Mouse (Mus musculus) limb, embryonic 14.5 days (tissue): ENCODE data around the gene Tapbp. TPM values are rescaled to one million over a fixed set of nuclear protein-coding genes. Genes with fewer than 3 reads are reported as not detected.
A peak's percentile ranks its signal among the peaks of the same experiment; 100 is the strongest.
"Not testable (repeated sequence)": the region's sequence is repeated elsewhere in the genome, so short reads cannot be mapped to it uniquely, and the experiment has no call there.

Source experiments
- ATAC-seq: fragments of 200-750 bp; cut with Nextera tagmentation; 2 replicates; pipeline ENCODE4 v1.8.0; 2017; ENCODE audit warnings: low read depth, moderate number of reproducible peaks, moderate TSS enrichment; ENCODE audit not compliant: low FRiP score
- DNase-seq: peaks from one replicate; pipeline ENCODE4 v3.0.0-alpha.2; 2015; ENCODE audit warnings: low spot score
- H3K27ac ChIP-seq: fragments of 300-500 bp; sonication (generic); replicated peaks from 2 replicates; pipeline ENCODE4 v1.5.1; 2014; ENCODE audit warnings: low read depth, mild to moderate bottlenecking, low read length, moderate library complexity, mixed read lengths
- H3K27me3 ChIP-seq: fragments of 300-500 bp; sonication (generic); 2 replicates; pipeline ENCODE4 v1.6.1; 2014; ENCODE audit warnings: low read length, mixed read lengths; ENCODE audit not compliant: control insufficient read depth, insufficient read depth
- H3K36me3 ChIP-seq: fragments of 300-500 bp; sonication (generic); 2 replicates; pipeline ENCODE4 v1.6.1; 2014; ENCODE audit warnings: mild to moderate bottlenecking, low read length, moderate library complexity, mixed read lengths; ENCODE audit not compliant: control insufficient read depth, insufficient read depth
- H3K4me1 ChIP-seq: fragments of 300-500 bp; sonication (generic); 2 replicates; pipeline ENCODE4 v1.6.1; 2014; ENCODE audit warnings: antibody characterized with exemption, low read length, mixed read lengths; ENCODE audit not compliant: control insufficient read depth, insufficient read depth
- H3K4me2 ChIP-seq: fragments of 300-500 bp; sonication (generic); replicated peaks from 2 replicates; pipeline ENCODE4 v1.6.1; 2014; ENCODE audit warnings: low read depth, mild to moderate bottlenecking, low read length, moderate library complexity; ENCODE audit not compliant: severe bottlenecking
- H3K4me3 ChIP-seq: fragments of 300-500 bp; sonication (generic); replicated peaks from 2 replicates; pipeline ENCODE4 v1.5.1; 2014; ENCODE audit warnings: low read length
- H3K9ac ChIP-seq: fragments of 300-500 bp; sonication (generic); 2 replicates; pipeline ENCODE4 v1.6.1; 2014; ENCODE audit warnings: mild to moderate bottlenecking, low read depth, low read length, moderate library complexity; ENCODE audit not compliant: severe bottlenecking
- H3K9me3 ChIP-seq: fragments of 300-500 bp; sonication (generic); 2 replicates; pipeline ENCODE4 v1.6.1; 2016; ENCODE audit warnings: low read length; ENCODE audit not compliant: control insufficient read depth
- POLR2A ChIP-seq: fragments of 200-500 bp; IDR thresholded peaks from 2 replicates; pipeline ENCODE4 v1.8.0; 2012; ENCODE audit warnings: inconsistent platforms, mild to moderate bottlenecking, moderate library complexity, borderline replicate concordance; ENCODE audit not compliant: insufficient read depth, insufficient read length; ENCODE audit errors: extremely low read depth
- WGBS: fragments of 180-500 bp; shearing (Covaris S2); extraction: QIAGEN DNeasy Blood & Tissue Kit; methylation state at CpG from one replicate; pipeline ENCODE4 v1.1.7; 2014; 5-methylcytosine and 5-hydroxymethylcytosine counted together
- polyA plus RNA-seq, 2 experiments: library from polyadenylated mRNA; depleted of rRNA in 1 of 2; stranded (reverse) in 1 of 2; unstranded in 1 of 2; fragments of >200 nt; fragmentation: Nextera tagmentation in 1 of 2; extraction: Ambion mirVana in 1 of 2; gene quantifications; 2 replicates each; pipeline versions ENCODE4 v1.2.1 to v1.2.3; 2012 to 2014

Gene Tapbp
- polyA plus RNA-seq, 2 experiments, result 18.7 to 28.9 TPM

DNA sequence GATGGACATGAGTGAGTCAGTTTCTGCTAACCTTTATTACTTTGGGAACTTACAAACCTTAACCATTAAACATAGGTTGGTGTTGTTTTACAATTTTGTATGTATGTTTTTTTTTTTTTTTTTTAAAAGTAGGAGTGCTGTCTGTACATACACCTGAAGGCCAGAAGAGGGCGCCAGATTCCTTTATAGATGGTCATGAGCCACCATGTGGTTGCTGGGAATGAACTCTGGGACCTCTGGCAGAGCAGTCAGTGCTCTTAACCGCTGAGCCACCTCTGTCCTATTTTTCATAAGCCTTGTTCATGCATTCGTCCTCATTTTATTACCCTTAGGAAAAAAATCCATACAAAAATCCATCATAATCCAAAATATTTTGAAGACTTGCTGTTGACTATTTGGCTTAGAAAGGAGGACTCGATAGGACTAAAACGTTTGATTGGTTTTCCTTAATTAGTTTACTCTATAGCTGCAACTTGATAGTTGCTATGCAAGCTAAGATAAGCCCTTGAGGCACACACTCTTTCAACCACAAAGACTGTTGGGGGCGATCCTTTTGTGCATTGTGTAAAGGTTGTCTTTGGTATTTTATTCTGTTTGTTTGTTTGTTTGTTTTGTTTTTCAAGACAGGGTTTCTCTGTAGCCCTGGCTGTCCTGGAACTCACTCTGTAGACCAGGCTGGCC lies 18.4 kb upstream of the Tapbp start:
- no peak overlapping the region for H3K9ac ChIP-seq
- no peak overlapping the region for H3K4me3 ChIP-seq
- no peaks in the 10 kb centered on the region for H3K36me3 ChIP-seq
- no peak for TF ChIP-seq POLR2A
- no peaks in the 10 kb centered on the region for H3K9me3 ChIP-seq
- DNase-seq, result peak; percentile 58
- 45% methylated on average over 6 of the region's 6 CpGs for WGBS
- H3K4me2 ChIP-seq, result no peak overlapping the region
- H3K27ac ChIP-seq, result no peak overlapping the region
- no peaks in the 10 kb centered on the region for H3K27me3 ChIP-seq
- no peak for ATAC-seq
- no peaks in the 10 kb centered on the region for H3K4me1 ChIP-seq

DNA sequence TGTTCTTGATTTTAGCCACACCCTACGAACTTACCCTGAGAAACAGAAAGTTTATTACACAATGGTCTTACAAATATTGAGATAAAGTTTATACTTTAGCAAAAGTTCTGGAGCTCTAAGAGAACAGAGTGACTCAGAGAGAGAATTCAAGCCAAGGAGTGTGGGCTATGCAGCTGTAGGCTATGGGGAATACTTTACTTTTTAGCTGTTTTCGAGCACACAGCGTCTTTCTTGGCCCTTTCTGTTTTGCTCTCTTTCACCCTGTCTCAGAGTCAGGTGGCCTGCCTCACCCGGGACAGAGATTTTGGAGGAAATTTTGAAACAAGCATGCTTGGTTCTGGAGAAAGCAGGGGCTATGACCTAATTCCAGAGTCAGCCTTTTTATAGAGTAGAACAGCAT lies 17.5 kb upstream of the Tapbp start:
- ATAC-seq, H3K4me1 ChIP-seq, H3K4me2 ChIP-seq, H3K4me3 ChIP-seq, H3K27ac ChIP-seq, H3K27me3 ChIP-seq, H3K36me3 ChIP-seq, DNase-seq, H3K9me3 ChIP-seq, H3K9ac ChIP-seq: not testable (repeated sequence)
- WGBS, result 71% methylated on average over 4 of the region's 4 CpGs

DNA sequence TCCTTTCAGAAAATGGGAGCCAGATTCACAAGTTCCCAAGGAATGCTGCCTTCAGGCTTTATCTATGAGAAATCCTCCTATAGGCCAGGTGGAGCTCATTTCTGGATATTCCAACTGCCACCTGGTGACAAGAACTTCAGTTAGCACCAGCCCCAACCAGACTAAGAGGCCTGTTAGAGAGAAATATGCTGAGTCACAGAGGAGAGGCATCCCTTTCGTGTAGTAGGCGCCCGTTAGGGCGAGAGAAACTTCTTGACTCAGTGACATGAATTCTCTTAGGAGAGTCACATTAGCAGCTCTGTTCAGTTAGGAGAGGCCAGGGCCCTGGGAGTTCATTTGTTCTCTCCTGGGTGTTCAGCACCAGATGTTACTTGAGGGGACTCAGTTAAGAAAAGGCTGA lies 16.1 kb upstream of the Tapbp start:
- TF ChIP-seq POLR2A, result no peak
- Histone ChIP-seq H3K27me3 (no peaks in the 10 kb centered on the region), H3K36me3 (no peaks in the 10 kb centered on the region), H3K9me3 (no peaks in the 10 kb centered on the region), H3K4me1 (no peaks in the 10 kb centered on the region), H3K4me2 (no peak overlapping the region), H3K27ac (no peak overlapping the region), H3K4me3 (no peak overlapping the region), H3K9ac (no peak overlapping the region)
- ATAC-seq, result no peak
- no peak for DNase-seq
- WGBS, result 71% methylated on average over 4 of the region's 4 CpGs

DNA sequence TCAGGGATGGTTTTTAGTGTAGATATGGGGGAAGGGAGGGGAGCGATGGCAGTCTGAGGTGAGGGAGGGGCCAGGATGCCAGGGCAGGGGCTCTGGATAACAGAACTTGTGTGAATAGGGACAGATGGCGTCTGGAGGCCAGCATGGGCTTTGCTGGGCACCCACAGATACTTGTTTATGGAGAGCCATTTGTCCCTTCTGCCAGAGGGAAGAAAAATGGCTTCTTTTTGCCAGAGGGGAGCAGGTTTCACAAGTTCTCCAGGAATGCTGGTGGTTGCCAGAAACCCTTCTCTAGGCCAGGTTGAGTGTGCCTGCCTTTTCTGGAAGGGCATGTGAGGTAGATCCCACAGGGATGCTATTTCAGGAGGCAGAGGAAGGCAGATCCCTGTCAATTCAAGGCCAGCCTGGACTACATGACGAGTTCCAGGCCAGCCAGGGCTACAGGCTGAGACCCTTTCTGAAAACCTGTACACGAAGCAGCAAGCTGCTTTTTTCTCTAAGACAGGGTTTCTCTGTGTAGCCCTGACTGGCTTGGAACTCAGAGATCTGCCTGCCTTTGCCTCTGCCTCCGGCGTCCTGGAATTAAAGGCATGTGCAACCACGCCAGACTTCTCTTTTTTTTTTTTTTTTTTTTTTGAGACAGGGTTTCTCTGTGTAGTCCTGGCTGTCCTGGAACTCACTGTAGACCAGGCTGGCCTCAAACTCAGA lies 15.3 kb upstream of the Tapbp start:
- no peaks in the 10 kb centered on the region for H3K27me3 ChIP-seq
- H3K36me3 ChIP-seq, result no peaks in the 10 kb centered on the region
- H3K9ac ChIP-seq, result no peak overlapping the region
- no peak overlapping the region for H3K27ac ChIP-seq
- no peaks in the 10 kb centered on the region for H3K9me3 ChIP-seq
- DNase-seq, result no peak
- 50% methylated on average over 7 of the region's 7 CpGs for WGBS
- no peaks in the 10 kb centered on the region for H3K4me1 ChIP-seq
- ATAC-seq, result no peak
- H3K4me2 ChIP-seq, result no peak overlapping the region
- H3K4me3 ChIP-seq, result no peak overlapping the region
- no peak for TF ChIP-seq POLR2A

DNA sequence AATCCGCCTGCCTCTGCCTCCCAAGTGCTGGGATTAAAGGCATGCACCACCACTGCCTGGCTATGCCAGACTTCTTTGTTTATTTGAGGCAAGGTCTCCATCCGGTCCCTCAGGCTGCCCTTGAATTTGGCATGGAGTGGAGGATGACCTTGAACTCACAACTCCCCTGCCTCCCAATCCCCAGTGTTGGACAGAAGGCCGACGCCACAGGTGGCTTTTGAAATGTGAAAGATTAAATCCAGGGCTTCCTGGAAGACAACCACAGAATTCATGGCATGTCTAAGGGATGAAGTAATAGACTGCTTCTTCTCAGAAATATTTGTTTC lies 14.7 kb upstream of the Tapbp start:
- H3K27me3 ChIP-seq, result no peaks in the 10 kb centered on the region
- no peak overlapping the region for H3K27ac ChIP-seq
- ATAC-seq (no peak), DNase-seq (no peak)
- no peaks in the 10 kb centered on the region for H3K9me3 ChIP-seq
- H3K4me1 ChIP-seq, result no peaks in the 10 kb centered on the region
- H3K4me2 ChIP-seq, result no peak overlapping the region
- no peak overlapping the region for H3K4me3 ChIP-seq
- H3K36me3 ChIP-seq, result no peaks in the 10 kb centered on the region
- whole genome bisulfite sequencing, result 84% methylated on average over 4 of the region's 4 CpGs
- H3K9ac ChIP-seq, result no peak overlapping the region
- TF ChIP-seq POLR2A, result no peak
